Mouse (Mus musculus): Measurements from ENCODE around the gene Gm29094. TPM values are rescaled to one million over a fixed set of nuclear protein-coding genes. Genes with fewer than 3 reads are reported as not detected.
"Not testable (repeated sequence)": the region's sequence is repeated elsewhere in the genome, so short reads cannot be mapped to it uniquely, and the experiment has no call there.

Gene Gm29094
- polyA plus RNA-seq, 1 experiment from 2014 or later = not detected

DNA sequence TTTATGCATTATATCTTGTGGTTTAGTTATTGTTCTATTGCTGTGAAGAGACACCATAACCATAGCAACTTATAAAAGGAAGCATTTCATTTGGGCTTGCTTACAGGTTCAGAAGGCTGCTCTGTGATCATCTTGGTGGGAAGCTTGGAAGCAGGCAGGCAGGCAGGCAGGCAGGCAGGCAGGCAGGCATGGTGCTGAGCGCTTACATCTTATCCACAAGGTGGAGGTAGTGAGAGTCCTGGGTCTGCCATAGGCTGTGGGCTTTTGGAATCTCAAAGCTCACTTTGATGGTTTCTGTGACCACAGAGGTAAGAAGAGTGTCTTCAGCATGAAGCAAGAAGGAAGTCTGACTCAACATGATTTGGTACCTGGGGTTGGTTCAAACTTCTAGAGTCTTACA is 13.2 kb downstream of the Gm29094 start:
- H3K4me3 ChIP-seq; H3K27ac ChIP-seq (replicated peaks); H3K4me2 ChIP-seq; H3K27me3 ChIP-seq; H3K36me3 ChIP-seq; H3K9me3 ChIP-seq; H3K4me1 ChIP-seq (replicated peaks); H3K9ac ChIP-seq: not testable (repeated sequence)
- ATAC-seq (ENCODE audit: low FRiP score, low read depth) = peak; percentile 20; the same call in 1 of the 2 replicates
- WGBS = 44% methylated on average over 1 of the region's 1 CpGs

DNA sequence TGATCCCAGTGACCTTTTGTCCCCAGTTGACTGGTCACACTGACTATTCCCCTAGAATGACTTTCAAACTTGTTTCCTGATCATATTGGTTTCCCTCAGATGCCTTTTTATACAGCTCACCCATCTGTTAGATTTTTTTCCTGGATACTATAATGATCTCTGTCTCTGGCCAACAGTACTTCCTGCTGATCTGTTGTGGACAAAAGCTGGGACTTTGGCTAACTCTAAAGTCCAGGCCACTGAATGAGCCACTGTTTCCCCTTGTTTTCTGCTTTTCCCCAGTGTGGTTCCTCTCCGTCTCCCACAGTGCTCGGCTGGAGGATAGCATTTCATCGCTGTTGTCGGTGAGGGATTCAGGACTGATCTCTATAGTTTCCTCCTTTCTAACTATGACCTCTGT is 19.0 kb downstream of the Gm29094 start:
- H3K9me3 ChIP-seq; H3K4me1 ChIP-seq (replicated peaks); ATAC-seq (ENCODE audit: low FRiP score, low read depth); H3K36me3 ChIP-seq; H3K27me3 ChIP-seq; H3K27ac ChIP-seq (replicated peaks); H3K4me2 ChIP-seq; H3K9ac ChIP-seq; H3K4me3 ChIP-seq: not testable (repeated sequence)
- 80% methylated on average over 4 of the region's 4 CpGs for WGBS

- ATAC-seq (ENCODE audit: low FRiP score, low read depth); H3K4me2 ChIP-seq; H3K27me3 ChIP-seq; H3K36me3 ChIP-seq; H3K4me1 ChIP-seq (replicated peaks); H3K4me3 ChIP-seq; H3K27ac ChIP-seq (replicated peaks); H3K9me3 ChIP-seq; H3K9ac ChIP-seq: not testable (repeated sequence)
- WGBS = 97% methylated on average over 3 of the region's 4 CpGs
These were observed 20.5 kb downstream of the Gm29094 start for GRCm38 (mm10) chr9:89219668-89220067.

- not testable (repeated sequence) for H3K36me3 ChIP-seq; H3K27ac ChIP-seq (replicated peaks); H3K9me3 ChIP-seq; H3K9ac ChIP-seq; H3K4me2 ChIP-seq; ATAC-seq (ENCODE audit: low FRiP score, low read depth); H3K4me3 ChIP-seq; H3K4me1 ChIP-seq (replicated peaks); H3K27me3 ChIP-seq
- WGBS = 90% methylated on average over 6 of the region's 6 CpGs
These were observed 21.6 kb downstream of the Gm29094 start for GRCm38 (mm10) chr9:89220704-89221287.

GRCm38 (mm10) chr9:89226071-89226470 is 26.9 kb downstream of the Gm29094 start:
- H3K4me1 ChIP-seq (replicated peaks) = no peaks in the 10 kb centered on the region
- peak; percentile 83 for ATAC-seq (ENCODE audit: low FRiP score, low read depth)
- 54% methylated on average over 4 of the region's 4 CpGs for WGBS

GRCm38 (mm10) chr9:89228122-89228521 is 28.9 kb downstream of the Gm29094 start:
- Histone ChIP-seq H3K9ac (no peak overlapping the region), H3K36me3 (no peaks in the 10 kb centered on the region), H3K9me3 (no peaks in the 10 kb centered on the region), H3K4me3 (no peak overlapping the region), H3K27me3 (no peaks in the 10 kb centered on the region), H3K4me1 (replicated peaks) (no peaks in the 10 kb centered on the region), H3K4me2 (no peak overlapping the region), H3K27ac (replicated peaks) (no peak overlapping the region)
- 96% methylated on average over 7 of the region's 7 CpGs for WGBS
- no peak for ATAC-seq (ENCODE audit: low FRiP score, low read depth)

More at GRCm38 (mm10) chr9:89226071-89226470, 26.9 kb downstream of the Gm29094 start:
- Histone ChIP-seq H3K4me3 (no peak overlapping the region), H3K9ac (no peak overlapping the region), H3K27me3 (no peaks in the 10 kb centered on the region), H3K4me2 (no peak overlapping the region), H3K27ac (replicated peaks) (no peak overlapping the region), H3K9me3 (no peaks in the 10 kb centered on the region), H3K36me3 (no peaks in the 10 kb centered on the region)

DNA sequence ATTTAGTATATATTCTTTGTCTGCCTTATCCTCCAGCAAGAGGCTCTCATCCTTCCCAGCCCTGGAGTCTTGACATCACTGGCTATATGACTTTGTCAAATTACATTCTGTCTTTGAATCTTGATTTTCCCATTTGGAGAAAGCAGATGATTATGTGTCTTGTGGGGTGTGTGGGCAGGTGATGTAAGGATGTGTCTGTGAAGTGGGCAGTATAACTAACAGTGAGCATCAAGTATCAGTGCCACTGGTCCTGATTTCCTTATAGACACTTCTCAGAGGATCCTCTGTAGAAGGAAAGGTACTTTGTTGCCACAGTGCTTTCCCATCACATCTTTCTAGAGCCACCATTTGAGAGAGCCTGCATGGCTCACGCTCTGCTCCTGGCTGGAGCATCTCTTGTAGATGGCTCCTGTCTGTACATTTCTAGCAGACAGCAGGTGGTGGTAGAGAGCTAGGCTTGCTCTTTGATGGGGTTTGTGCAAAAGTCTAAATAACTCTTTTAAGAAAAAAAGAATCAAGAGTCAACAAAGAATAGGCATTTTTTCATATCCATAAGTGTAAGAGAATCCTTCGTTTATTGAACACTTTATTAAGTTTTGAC is 31.8 kb downstream of the Gm29094 start:
- not testable (repeated sequence) for H3K4me3 ChIP-seq; H3K4me1 ChIP-seq (replicated peaks); H3K9me3 ChIP-seq; H3K36me3 ChIP-seq; H3K4me2 ChIP-seq; H3K27ac ChIP-seq (replicated peaks); H3K27me3 ChIP-seq; H3K9ac ChIP-seq
- peak; percentile 89 for ATAC-seq (ENCODE audit: low FRiP score, low read depth)
- WGBS = 65% methylated on average over 2 of the region's 2 CpGs

- H3K27me3 ChIP-seq; H3K4me1 ChIP-seq (replicated peaks); H3K27ac ChIP-seq (replicated peaks); H3K4me3 ChIP-seq; ATAC-seq (ENCODE audit: low FRiP score, low read depth); H3K9ac ChIP-seq; H3K9me3 ChIP-seq; H3K4me2 ChIP-seq; H3K36me3 ChIP-seq: not testable (repeated sequence)
- 85% methylated on average over 4 of the region's 4 CpGs for WGBS
These were observed 38.0 kb downstream of the Gm29094 start for GRCm38 (mm10) chr9:89237131-89237530.

DNA sequence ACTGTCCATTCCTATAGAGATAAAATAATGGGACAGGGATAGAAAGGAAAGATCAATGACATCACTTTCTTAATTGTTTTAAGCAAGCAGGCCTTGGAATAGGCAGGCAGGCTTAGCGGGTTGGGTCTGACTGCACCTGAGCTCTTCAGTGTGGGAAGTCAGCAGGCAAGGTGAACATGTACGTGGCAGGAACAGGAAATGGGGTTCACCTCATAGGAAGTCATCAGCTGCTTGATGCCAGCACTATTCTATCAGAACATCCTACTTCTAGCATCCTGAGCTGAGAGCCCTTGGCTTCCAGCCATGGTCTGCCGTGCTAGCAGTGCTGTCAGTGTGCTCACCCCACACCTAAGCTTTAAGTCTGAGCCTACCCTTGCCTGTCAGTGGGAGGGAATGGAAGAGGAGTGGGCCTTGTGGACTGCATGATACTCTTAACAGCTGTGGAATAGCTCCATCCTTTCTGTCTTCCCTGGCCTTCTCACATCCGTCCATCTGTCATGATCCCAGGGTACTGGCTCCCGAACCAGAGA is 39.9 kb downstream of the Gm29094 start:
- H3K9me3 ChIP-seq; H3K27ac ChIP-seq (replicated peaks); H3K9ac ChIP-seq; H3K27me3 ChIP-seq; H3K36me3 ChIP-seq; H3K4me3 ChIP-seq; H3K4me2 ChIP-seq; H3K4me1 ChIP-seq (replicated peaks); ATAC-seq (ENCODE audit: low FRiP score, low read depth): not testable (repeated sequence)
- 90% methylated on average over 4 of the region's 5 CpGs for WGBS

GRCm38 (mm10) chr9:89240516-89241019 is 41.4 kb downstream of the Gm29094 start:
- not testable (repeated sequence) for H3K4me3 ChIP-seq; H3K27ac ChIP-seq (replicated peaks); H3K4me1 ChIP-seq (replicated peaks); H3K36me3 ChIP-seq; H3K9me3 ChIP-seq; ATAC-seq (ENCODE audit: low FRiP score, low read depth); H3K4me2 ChIP-seq; H3K9ac ChIP-seq; H3K27me3 ChIP-seq
- WGBS = 77% methylated on average over 3 of the region's 3 CpGs

DNA sequence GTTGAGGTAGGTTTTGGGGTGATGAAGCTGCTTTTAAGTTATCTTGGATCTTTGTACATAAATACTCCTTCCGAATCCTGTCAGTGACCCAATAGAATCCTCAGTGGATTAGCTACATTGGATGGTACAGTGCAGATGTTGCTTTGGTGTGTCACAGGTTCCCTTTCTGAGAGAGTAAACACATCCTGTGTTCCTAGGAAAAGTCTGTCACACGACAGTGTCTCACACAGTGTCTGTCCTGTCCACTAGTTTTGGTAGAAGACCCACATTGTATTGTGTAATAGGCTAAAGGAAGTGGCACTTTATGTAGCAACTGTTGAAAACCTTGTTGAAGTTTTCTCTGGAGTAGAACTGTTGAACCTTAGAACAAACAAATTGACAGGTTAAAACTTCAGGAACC is 54.2 kb downstream of the Gm29094 start:
- Histone ChIP-seq H3K4me3 (no peak overlapping the region), H3K4me1 (replicated peaks) (no peaks in the 10 kb centered on the region), H3K27ac (replicated peaks) (no peak overlapping the region), H3K9ac (no peak overlapping the region), H3K27me3 (no peaks in the 10 kb centered on the region), H3K4me2 (no peak overlapping the region), H3K9me3 (no peaks in the 10 kb centered on the region), H3K36me3 (no peaks in the 10 kb centered on the region)
- 95% methylated on average over 2 of the region's 2 CpGs for WGBS
- ATAC-seq (ENCODE audit: low FRiP score, low read depth) = no peak

GRCm38 (mm10) chr9:89256556-89257335 is 57.6 kb downstream of the Gm29094 start:
- WGBS = 88% methylated on average over 12 of the region's 12 CpGs
- no peak overlapping the region for H3K4me3 ChIP-seq
- no peak overlapping the region for H3K27ac ChIP-seq (replicated peaks)
- H3K27me3 ChIP-seq = no peaks in the 10 kb centered on the region
- no peak overlapping the region for H3K4me2 ChIP-seq
- ATAC-seq (ENCODE audit: low FRiP score, low read depth) = no peak
- H3K9me3 ChIP-seq = no peaks in the 10 kb centered on the region
- no peak overlapping the region for H3K9ac ChIP-seq
- no peaks in the 10 kb centered on the region for H3K4me1 ChIP-seq (replicated peaks)
- H3K36me3 ChIP-seq = no peaks in the 10 kb centered on the region
